Mouse (Mus musculus) megakaryocyte-erythroid progenitor cell, adult 5 weeks (primary cell): ENCODE data around the gene Rab8b. TPM values are rescaled to one million over a fixed set of nuclear protein-coding genes. Genes with fewer than 3 reads are reported as not detected.

Experiments used
- polyA plus RNA-seq: library from polyadenylated mRNA; stranded (reverse); fragments of >175 nt; gene quantifications from 2 replicates; pipeline ENCODE4 v1.2.3, GENCODE M21; 2012

Gene Rab8b
- 3.7 and 4.7 TPM in 2 replicates for polyA plus RNA-seq

GRCm38 (mm10) chr9:66919382-66919971, at the start of gene Rab8b:
TSS of gene Rab8b (minus strand) at chr9:66919687.

GRCm38 (mm10) chr9:66945647-66946641, 26.5 kb upstream of the Rab8b start, which contains the start of gene Rps27l:
TSS of gene Rps27l (plus strand) at chr9:66946086.

GRCm38 (mm10) chr9:66834318-66835096, 85.0 kb downstream of the Rab8b start, which contains the start of gene Aph1c:
TSS of gene Aph1c (minus strand) at chr9:66834726.

GRCm38 (mm10) chr9:66796739-66797138, 122.7 kb downstream of the Rab8b start, which contains the start of gene Gm10647:
TSS of gene Gm10647 (plus strand) at chr9:66797039.

GRCm38 (mm10) chr9:66795464-66796324, 123.8 kb downstream of the Rab8b start, which contains the start of gene Aph1b:
TSS of gene Aph1b (minus strand) at chr9:66795490.

Other genes starting within 250 kb of the Rab8b start
- 2.9 and 3.9 TPM in 2 replicates for gene Car12, start 206.0 kb downstream of the Rab8b start, polyA plus RNA-seq
- gene Aph1b, start 124.2 kb downstream of the Rab8b start, polyA plus RNA-seq = 0.28 and 0.44 TPM in 2 replicates
- gene Gm10647, start 122.6 kb downstream of the Rab8b start, polyA plus RNA-seq = not detected in 2 replicates
- gene Aph1c, start 85.0 kb downstream of the Rab8b start, polyA plus RNA-seq = 0.26 and 0.34 TPM in 2 replicates
- 116 and 134 TPM in 2 replicates for gene Rps27l, start 26.4 kb upstream of the Rab8b start, polyA plus RNA-seq
- gene Lactb, start 55.8 kb upstream of the Rab8b start, polyA plus RNA-seq = 12.4 and 14.9 TPM in 2 replicates
- 35.1 and 63.5 TPM in 2 replicates for gene Tpm1, start 129.7 kb upstream of the Rab8b start, polyA plus RNA-seq